8 mouse cellular contexts compared by ENCODE assay signal in the genomic region with DNA sequence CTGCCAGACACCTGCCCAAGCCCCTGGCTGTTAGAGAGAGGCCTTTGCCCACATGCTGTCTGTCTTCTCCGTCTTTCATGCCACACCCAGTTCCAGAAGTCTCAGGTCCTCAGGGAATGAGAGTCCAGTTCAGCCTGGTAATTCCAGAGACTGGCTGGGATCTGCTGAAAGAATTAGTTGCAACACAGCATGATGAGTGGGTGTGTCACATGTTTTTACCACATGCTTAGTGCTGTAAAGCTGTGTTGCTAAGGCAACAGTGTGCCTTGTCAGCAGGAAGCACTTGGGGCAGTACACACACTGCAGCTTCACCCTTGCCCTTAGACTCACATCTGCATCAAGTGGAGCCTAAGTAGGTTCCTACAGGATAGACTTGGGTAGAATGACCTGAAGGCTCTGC. TPM values are rescaled to one million over a fixed set of nuclear protein-coding genes. Genes with fewer than 3 reads are reported as not detected.
DNase-seq lines count a peak whose midpoint lies in the region; TF ChIP-seq lines count a peak whose summit lies in the region.
"Had no signal": no experiment of that assay in that cellular context is flagged by ENCODE, and none has a peak within 500 bp of the region (broad histone marks: within the 10 kb centered on the region; RNA-seq: fewer than 3 reads in every experiment).

No protein-coding gene starts in this region.

- H3ac ChIP-seq in myocyte (ENCODE audit: control insufficient read depth, insufficient read length), result no peak overlapping the region

- H3K36me3 ChIP-seq in myocyte (ENCODE audit: control insufficient read depth, insufficient read depth), result no peaks in the 10 kb centered on the region
- no peaks in the 10 kb centered on the region for H3K36me3 ChIP-seq in kidney, adult 2 months (ENCODE audit: control insufficient read depth, insufficient read depth, low read length)
- H3K36me3 ChIP-seq: embryonic facial prominence, embryonic 13.5 days had no signal

- peak; percentile 16 to 40 for DNase-seq in right cerebral cortex, adult 2 months (ENCODE audit: low spot score in 2 of 2)
- no peak for DNase-seq in right cerebral cortex, postnatal 4 days
- DNase-seq in embryo, embryonic 10.5 days (ENCODE audit: low spot score), result peak; percentile 18
- peak; percentile 43 for DNase-seq in layer of hippocampus, adult 9-10 months (ENCODE audit: low spot score)
- DNase-seq in kidney, adult 2 months, result no peak
- no peak for DNase-seq in c-Kit-positive CD71-positive TER-119-positive erythroid progenitor cells, embryonic 14.5 days (ENCODE audit: low spot score)

- no peaks in the 10 kb centered on the region for H3K79me2 ChIP-seq in myocyte (ENCODE audit: control insufficient read depth, insufficient read depth)

- WGBS in kidney, adult 2 months, result 44% methylated on average over 1 of the region's 1 CpGs

- H3K4me3 ChIP-seq in myocyte, result no peak overlapping the region
- no peak overlapping the region for H3K4me3 ChIP-seq in kidney, adult 2 months (ENCODE audit: insufficient read depth, low read depth, low read length)
- H3K4me3 ChIP-seq: embryonic facial prominence, embryonic 13.5 days had no signal

- no peak overlapping the region for H3K27ac ChIP-seq in kidney, adult 2 months (ENCODE audit: insufficient read depth, low read depth, low read length)
- H3K27ac ChIP-seq: embryonic facial prominence, embryonic 13.5 days had no signal

- H3K4me2 ChIP-seq in myocyte (ENCODE audit: low read depth), result peak overlapping the region; percentile 37
- H3K4me2 ChIP-seq: embryonic facial prominence, embryonic 13.5 days had no signal

- no peak for TF ChIP-seq CTCF in kidney, adult 2 months (conservative IDR thresholded peaks at IDR 0.05; ENCODE audit: insufficient read depth, insufficient read length, low read depth, low read length)

- H3K27me3 ChIP-seq in myocyte (ENCODE audit: control insufficient read depth, insufficient read depth, insufficient read length), result no peaks in the 10 kb centered on the region
- H3K27me3 ChIP-seq in kidney, adult 2 months (replicated peaks; ENCODE audit: control insufficient read depth, insufficient read depth, low read length), result no peaks in the 10 kb centered on the region
- H3K27me3 ChIP-seq: embryonic facial prominence, embryonic 13.5 days had no signal

- H3K4me1 ChIP-seq in kidney, adult 2 months (ENCODE audit: control insufficient read depth, insufficient read depth, low read length), result peaks cover 3% of the 10 kb centered on the region; the same call in 1 of the 2 replicates

- no peak for TF ChIP-seq POLR2A in myocyte (IDR thresholded peaks at IDR 0.05; ENCODE audit: insufficient read length, low read depth)
- no peak for TF ChIP-seq POLR2A in kidney, adult 2 months (IDR thresholded peaks at IDR 0.05; ENCODE audit: low read depth, low read length)

TF ChIP-seq in myocyte, 11 proteins besides CTCF, POLR2A, EP300 and RAD21:
- TF ChIP-seq CEBPB (IDR thresholded peaks at IDR 0.05; ENCODE audit: insufficient read depth, poor library complexity, severe bottlenecking), result peak; percentile 80
- TF ChIP-seq MAX (IDR thresholded peaks at IDR 0.05; ENCODE audit: low read depth), result peak; percentile 48
- TF ChIP-seq USF1 (IDR thresholded peaks at IDR 0.05; ENCODE audit: low read depth), result peak; percentile 21
- no peak for TF ChIP-seq MYOG (IDR thresholded peaks at IDR 0.05; ENCODE audit: control insufficient read depth in 1 of 3, insufficient read depth in 1 of 3, insufficient read length in 2 of 3, low read depth in 2 of 3)
TF ChIP-seq in myocyte: peak in this region for 3.

RNA-seq across cellular contexts. Expression of gene Metrnl, which starts 40.1 kb away (rescaled TPM):
- 44.0 TPM for polyA plus RNA-seq in myocyte (2012; fragmentation: generic; extraction: Trizol)
- 42.6 and 49.1 TPM in 2 replicates for polyA plus RNA-seq in kidney, adult 2 months (2012; rRNA removed)

Comparison
In these comparisons a context has a peak if more than half of its experiments do, and no peak if none do; other contexts are left out.
1. DNase-seq: peak in right cerebral cortex, adult 2 months (2 of 2), embryo, embryonic 10.5 days (single experiment) and layer of hippocampus, adult 9-10 months (single experiment); none in right cerebral cortex, postnatal 4 days (single experiment), kidney, adult 2 months (single experiment) and c-Kit-positive CD71-positive TER-119-positive erythroid progenitor cells, embryonic 14.5 days (single experiment).